Mouse (Mus musculus) mature B cell (primary cell): Measurements from ENCODE around the gene Il16.

Experiments
- in situ Hi-C: fragments of 300-500 bp; cut with MboI; formaldehyde crosslinking; loops from 2 replicates; pipeline ENCODE4 v1.14.3; 2019

The Il16 gene

GRCm38 (mm10) chr7:83650638-83651037, 94.9 kb downstream of the Il16 start:
- in situ Hi-C loops, result loop anchor here (25.0 kb wide), 2 partner anchors 237 to 788 kb away; partner anchors contain the start of genes Mesd, Mex3b and Tlnrd1

- in situ Hi-C loops, result no loop called here
These were observed 96.7 kb downstream of the Il16 start for GRCm38 (mm10) chr7:83648807-83649206.

GRCm38 (mm10) chr7:83645476-83645875, 100.0 kb downstream of the Il16 start:
- in situ Hi-C loops, result no loop called here

GRCm38 (mm10) chr7:83644761-83645160, 100.8 kb downstream of the Il16 start:
- in situ Hi-C loops, result no loop called here

GRCm38 (mm10) chr7:83643581-83643980, 101.9 kb downstream of the Il16 start:
- in situ Hi-C loops, result no loop called here

GRCm38 (mm10) chr7:83641163-83641562, 104.4 kb downstream of the Il16 start:
- in situ Hi-C loops, result no loop called here

GRCm38 (mm10) chr7:83640581-83640980, 104.9 kb downstream of the Il16 start:
- in situ Hi-C loops, result no loop called here

GRCm38 (mm10) chr7:83639084-83639483, 106.4 kb downstream of the Il16 start:
- in situ Hi-C loops, result no loop called here

GRCm38 (mm10) chr7:83637781-83638583, 107.5 kb downstream of the Il16 start:
- in situ Hi-C loops, result no loop called here

GRCm38 (mm10) chr7:83636425-83636824, 109.1 kb downstream of the Il16 start:
- in situ Hi-C loops, result no loop called here

GRCm38 (mm10) chr7:83635726-83636125, 109.8 kb downstream of the Il16 start:
- in situ Hi-C loops, result no loop called here

- in situ Hi-C loops, result no loop called here
These were observed 111.7 kb downstream of the Il16 start for GRCm38 (mm10) chr7:83633856-83634255.

- in situ Hi-C loops, result no loop called here
These were observed 112.8 kb downstream of the Il16 start for GRCm38 (mm10) chr7:83632682-83633120.

- in situ Hi-C loops, result no loop called here
These were observed 113.5 kb downstream of the Il16 start, which contains the start of gene Stard5 for GRCm38 (mm10) chr7:83631828-83632681. Stard5 (plus strand) TSS chr7:83631959.

GRCm38 (mm10) chr7:83631073-83631827, 114.3 kb downstream of the Il16 start:
- in situ Hi-C loops, result no loop called here

GRCm38 (mm10) chr7:83627369-83627768, 118.2 kb downstream of the Il16 start:
- in situ Hi-C loops, result no loop called here

- in situ Hi-C loops, result no loop called here
These were observed 118.8 kb downstream of the Il16 start for GRCm38 (mm10) chr7:83626557-83627257.

GRCm38 (mm10) chr7:83624065-83624464, 121.5 kb downstream of the Il16 start:
- in situ Hi-C loops, result no loop called here

GRCm38 (mm10) chr7:83622582-83622981, 122.9 kb downstream of the Il16 start:
- in situ Hi-C loops, result no loop called here

- in situ Hi-C loops, result no loop called here
These were observed 126.8 kb downstream of the Il16 start for GRCm38 (mm10) chr7:83618709-83619108.

- in situ Hi-C loops, result no loop called here
These were observed 129.3 kb downstream of the Il16 start for GRCm38 (mm10) chr7:83616268-83616667.
